Mouse (Mus musculus) left cerebral cortex, adult 11 months (tissue): ENCODE measurements around the gene Dapp1.
"Not testable (repeated sequence)": the region's sequence is repeated elsewhere in the genome, so short reads cannot be mapped to it uniquely, and the experiment has no call there.

Source experiments
- DNase-seq: peaks from one replicate; pipeline ENCODE4 v3.0.0; 2022; ENCODE audit warnings: low spot score

Dapp1 gene

GRCm38 (mm10) chr3:137952914-137953880 lies 28.1 kb downstream of the Dapp1 start:
- peak; percentile 55 for DNase-seq

GRCm38 (mm10) chr3:137952225-137952913 lies 29.0 kb downstream of the Dapp1 start:
- DNase-seq, result peak; percentile 34

- DNase-seq, result no peak
Observed at GRCm38 (mm10) chr3:137951819-137952218, 29.5 kb downstream of the Dapp1 start.

GRCm38 (mm10) chr3:137951302-137951701 lies 30.0 kb downstream of the Dapp1 start:
- DNase-seq, result not testable (repeated sequence)

- DNase-seq, result no peak
Observed at GRCm38 (mm10) chr3:137950191-137950885, 31.0 kb downstream of the Dapp1 start.

GRCm38 (mm10) chr3:137947525-137947924 lies 33.8 kb downstream of the Dapp1 start:
- DNase-seq, result no peak

GRCm38 (mm10) chr3:137946827-137947226 lies 34.5 kb downstream of the Dapp1 start:
- no peak for DNase-seq

GRCm38 (mm10) chr3:137943737-137944154 lies 37.6 kb downstream of the Dapp1 start:
- no peak for DNase-seq

GRCm38 (mm10) chr3:137942098-137942622 lies 39.2 kb downstream of the Dapp1 start:
- DNase-seq, result no peak

- DNase-seq, result no peak
Observed at GRCm38 (mm10) chr3:137941555-137941954, 39.8 kb downstream of the Dapp1 start.

- no peak for DNase-seq
Observed at GRCm38 (mm10) chr3:137940757-137941156, 40.6 kb downstream of the Dapp1 start.

- DNase-seq, result no peak
Observed at GRCm38 (mm10) chr3:137938608-137939007, 42.7 kb downstream of the Dapp1 start.

GRCm38 (mm10) chr3:137936541-137936940 lies 44.8 kb downstream of the Dapp1 start:
- DNase-seq, result no peak

- no peak for DNase-seq
Observed at GRCm38 (mm10) chr3:137935570-137936525, 45.5 kb downstream of the Dapp1 start.

GRCm38 (mm10) chr3:137933986-137934385 lies 47.4 kb downstream of the Dapp1 start:
- no peak for DNase-seq

- DNase-seq, result no peak
Observed at GRCm38 (mm10) chr3:137932748-137933147, 48.6 kb downstream of the Dapp1 start.

GRCm38 (mm10) chr3:137929940-137930339 lies 51.4 kb downstream of the Dapp1 start:
- DNase-seq, result no peak

GRCm38 (mm10) chr3:137927010-137927409 lies 54.3 kb downstream of the Dapp1 start:
- no peak for DNase-seq

- DNase-seq, result no peak
Observed at GRCm38 (mm10) chr3:137920594-137920993, 60.8 kb downstream of the Dapp1 start.

GRCm38 (mm10) chr3:137919398-137919797 lies 61.9 kb downstream of the Dapp1 start:
- no peak for DNase-seq

- peak; percentile 31 for DNase-seq
Observed at GRCm38 (mm10) chr3:137918932-137919311, 62.4 kb downstream of the Dapp1 start.
